27 mouse cellular contexts compared by ENCODE assay signal in genomic region chr1:38930767-38931166, GRCm38 (mm10). TPM values are rescaled to one million over a fixed set of nuclear protein-coding genes. Genes with fewer than 3 reads are reported as not detected.
DNase-seq lines count a peak whose midpoint lies in the region; ATAC-seq and TF ChIP-seq lines count a peak whose summit lies in the region.
"Had no signal": no experiment of that assay in that cellular context is flagged by ENCODE, and none has a peak within 500 bp of the region (broad histone marks: within the 10 kb centered on the region; RNA-seq: fewer than 3 reads in every experiment).

No protein-coding gene starts in this region.

- 74% methylated on average over 8 of the region's 8 CpGs for WGBS in midbrain, embryonic 14.5 days
- WGBS in lung, postnatal 0 days, result 48% methylated on average over 8 of the region's 8 CpGs

- no peaks in the 10 kb centered on the region for H3K27me3 ChIP-seq in midbrain, embryonic 14.5 days (ENCODE audit: control insufficient read depth, insufficient read depth, low read length)
- no peaks in the 10 kb centered on the region for H3K27me3 ChIP-seq in lung, postnatal 0 days (replicated peaks; ENCODE audit: insufficient read depth, low read length)
- H3K27me3 ChIP-seq: forebrain, embryonic 15.5 days; heart, embryonic 12.5 days; hindbrain, embryonic 15.5 days; liver, embryonic 13.5 days; megakaryocyte, embryonic 14.5 days had no signal

- H3K9ac ChIP-seq in midbrain, embryonic 14.5 days (replicated peaks; ENCODE audit: low read length), result no peak overlapping the region
- no peak overlapping the region for H3K9ac ChIP-seq in lung, postnatal 0 days (replicated peaks; ENCODE audit: low read depth)
- H3K9ac ChIP-seq: forebrain, embryonic 15.5 days; heart, embryonic 12.5 days; hindbrain, embryonic 15.5 days; liver, embryonic 13.5 days had no signal

- H3K9me3 ChIP-seq in midbrain, embryonic 14.5 days (ENCODE audit: control insufficient read depth, low read length), result no peaks in the 10 kb centered on the region
- H3K9me3 ChIP-seq in lung, postnatal 0 days (ENCODE audit: low read length), result no peaks in the 10 kb centered on the region
- H3K9me3 ChIP-seq: forebrain, embryonic 15.5 days; heart, embryonic 12.5 days; hindbrain, embryonic 15.5 days; liver, embryonic 13.5 days had no signal

- H3K4me1 ChIP-seq in midbrain, embryonic 14.5 days (ENCODE audit: control insufficient read depth, insufficient read depth, low read length), result no peaks in the 10 kb centered on the region
- H3K4me1 ChIP-seq in lung, postnatal 0 days (ENCODE audit: insufficient read depth, low read depth, low read length), result no peaks in the 10 kb centered on the region
- H3K4me1 ChIP-seq: heart, embryonic 12.5 days; hindbrain, embryonic 15.5 days; liver, embryonic 13.5 days; megakaryocyte, embryonic 14.5 days had no signal

- no peak overlapping the region for H3K4me3 ChIP-seq in midbrain, embryonic 14.5 days (replicated peaks; ENCODE audit: low read depth, low read length)
- no peak overlapping the region for H3K4me3 ChIP-seq in lung, postnatal 0 days (ENCODE audit: low read depth, low read length)
- H3K4me3 ChIP-seq: erythroblast, embryonic 14.5 days; forebrain, embryonic 15.5 days; heart, embryonic 12.5 days; hindbrain, embryonic 15.5 days; liver, embryonic 13.5 days; megakaryocyte, embryonic 14.5 days had no signal

- no peak overlapping the region for H3K4me2 ChIP-seq in midbrain, embryonic 14.5 days (ENCODE audit: low read length)
- H3K4me2 ChIP-seq in lung, postnatal 0 days (replicated peaks; ENCODE audit: low read depth, low read length), result no peak overlapping the region
- H3K4me2 ChIP-seq: forebrain, embryonic 15.5 days; heart, embryonic 12.5 days; hindbrain, embryonic 15.5 days; liver, embryonic 13.5 days had no signal

- H3K36me3 ChIP-seq in midbrain, embryonic 14.5 days (ENCODE audit: control insufficient read depth, insufficient read depth, low read length), result no peaks in the 10 kb centered on the region
- no peaks in the 10 kb centered on the region for H3K36me3 ChIP-seq in lung, postnatal 0 days (ENCODE audit: insufficient read depth, low read length)
- H3K36me3 ChIP-seq: forebrain, embryonic 15.5 days; heart, embryonic 12.5 days; hindbrain, embryonic 15.5 days; liver, embryonic 13.5 days had no signal

- ATAC-seq in granulocyte monocyte progenitor cell, adult 5-6 weeks (replicated peaks; ENCODE audit: poor library complexity, severe bottlenecking), result no peak
- no peak for ATAC-seq in midbrain, embryonic 14.5 days (ENCODE audit: low FRiP score, low TSS enrichment)
- no peak for ATAC-seq in lung, postnatal 0 days
- ATAC-seq: forebrain, embryonic 15.5 days; midbrain, embryonic 16.5 days had no signal

- H3K27ac ChIP-seq in midbrain, embryonic 14.5 days (replicated peaks; ENCODE audit: low read depth, low read length), result no peak overlapping the region
- H3K27ac ChIP-seq in lung, postnatal 0 days (ENCODE audit: low read length), result no peak overlapping the region
- H3K27ac ChIP-seq: forebrain, embryonic 15.5 days; hindbrain, embryonic 15.5 days; liver, embryonic 13.5 days; stomach, postnatal 0 days had no signal

- no peak for TF ChIP-seq EP300 in lung, postnatal 0 days (IDR thresholded peaks at IDR 0.05)

- no peak for TF ChIP-seq CTCF in lung, postnatal 0 days (IDR thresholded peaks at IDR 0.05)

- DNase-seq in frontal cortex, adult 2 months (ENCODE audit: extremely low spot score in 1 of 2, low spot score in 1 of 2), result peak; percentile 16 to 47
- DNase-seq in frontal cortex, postnatal 25 days (ENCODE audit: low spot score in 2 of 2), result no peak
- peak; percentile 32 for DNase-seq in ZHBTc4 (ENCODE audit: low read depth, low spot score)
- peak; percentile 30 to 32 for DNase-seq in layer of hippocampus, adult 8-10 months (ENCODE audit: low spot score in 2 of 2)
- peak; percentile 14 for DNase-seq in right cerebral cortex, postnatal 14 days
- DNase-seq in midbrain, embryonic 14.5 days, result no peak
- DNase-seq in lung, postnatal 0 days (ENCODE audit: low spot score), result no peak
- DNase-seq: adrenal gland, postnatal 36 days; cerebellum, adult 8-10 months; gastrocnemius, postnatal 25 days; kidney, adult 2 months; kidney, postnatal 4 days; liver, embryonic 13.5 days; lung, postnatal 10 days; thymus, postnatal 25 days had no signal

RNA-seq across cellular contexts. Expression of gene Nms, which starts 8.2 kb away (rescaled TPM):
- not detected in 2 replicates for polyA plus RNA-seq in frontal cortex, adult 2 months (2012; rRNA removed)
- total RNA-seq in layer of hippocampus, adult 8-10 months (2022), result not detected
- not detected in 2 replicates for total RNA-seq in granulocyte monocyte progenitor cell, adult 5-6 weeks (2014; fragmentation: Nextera tagmentation)
- not detected in 2 replicates for total RNA-seq in granulocyte monocyte progenitor cell, adult 5-6 weeks (2017)
- not detected in 2 replicates for polyA plus RNA-seq in midbrain, embryonic 14.5 days (2014; fragmentation: Nextera tagmentation; extraction: Ambion mirVana)
- not detected in 2 replicates for polyA plus RNA-seq in lung, postnatal 0 days (2015; fragmentation: Nextera tagmentation; extraction: Ambion mirVana)
- total RNA-seq: adrenal gland, postnatal 36 days; common myeloid progenitor, adult 5-6 weeks; gastrocnemius, postnatal 25 days; heart, postnatal 25 days had no signal
- polyA plus RNA-seq: embryonic facial prominence, embryonic 11.5 days; erythroblast, embryonic 14.5 days; heart, embryonic 12.5 days; kidney, adult 2 months; limb, embryonic 11.5 days; liver, embryonic 13.5 days; stomach, postnatal 0 days had no signal

RNA-seq across cellular contexts. Expression of gene Chst10, which starts 32.8 kb away (rescaled TPM):
- 31.7 and 34.8 TPM in 2 replicates for polyA plus RNA-seq in frontal cortex, adult 2 months (2012; rRNA removed)
- 10 to 100 TPM; 44.0 to 59.8 (median 53.0) TPM for total RNA-seq in layer of hippocampus, adult 8-10 months (2022)
- 0.30 TPM in 1 of 2 replicates, not detected in the other for total RNA-seq in granulocyte monocyte progenitor cell, adult 5-6 weeks (2014; fragmentation: Nextera tagmentation)
- total RNA-seq in granulocyte monocyte progenitor cell, adult 5-6 weeks (2017), result 0.05 and 0.39 TPM in 2 replicates
- 64.3 and 67.7 TPM in 2 replicates for polyA plus RNA-seq in midbrain, embryonic 14.5 days (2014; fragmentation: Nextera tagmentation; extraction: Ambion mirVana)
- 0.27 and 0.29 TPM in 2 replicates for polyA plus RNA-seq in lung, postnatal 0 days (2015; fragmentation: Nextera tagmentation; extraction: Ambion mirVana)

RNA-seq across cellular contexts. Expression of gene Pdcl3, which starts 54.6 kb away (rescaled TPM):
- polyA plus RNA-seq in frontal cortex, adult 2 months (2012; rRNA removed), result 44.7 and 53.8 TPM in 2 replicates
- 10 to 100 TPM; 31.5 to 40.3 (median 35.7) TPM for total RNA-seq in layer of hippocampus, adult 8-10 months (2022)
- 71.6 and 80.5 TPM in 2 replicates for total RNA-seq in granulocyte monocyte progenitor cell, adult 5-6 weeks (2014; fragmentation: Nextera tagmentation)
- total RNA-seq in granulocyte monocyte progenitor cell, adult 5-6 weeks (2017), result 44.2 and 73.6 TPM in 2 replicates
- 143 and 156 TPM in 2 replicates for polyA plus RNA-seq in midbrain, embryonic 14.5 days (2014; fragmentation: Nextera tagmentation; extraction: Ambion mirVana)
- polyA plus RNA-seq in lung, postnatal 0 days (2015; fragmentation: Nextera tagmentation; extraction: Ambion mirVana), result 139 and 155 TPM in 2 replicates

Comparison
In these comparisons a context has a peak if more than half of its experiments do, and no peak if none do; other contexts are left out.
1. DNase-seq: peak in frontal cortex, adult 2 months (2 of 2), ZHBTc4 (single experiment), layer of hippocampus, adult 8-10 months (2 of 2) and right cerebral cortex, postnatal 14 days (single experiment); none in frontal cortex, postnatal 25 days (0 of 2), midbrain, embryonic 14.5 days (single experiment) and lung, postnatal 0 days (single experiment).
2. RNA of gene Chst10, which starts 32.8 kb away (polyA plus RNA-seq): 64.3 to 67.7 TPM in midbrain, embryonic 14.5 days and 31.7 to 34.8 TPM in frontal cortex, adult 2 months; 0.27 to 0.29 TPM in lung, postnatal 0 days; every median in the first group is over 10 times any median in the second.